Mouse (Mus musculus) c-Kit-positive CD71-positive TER-119-positive erythroid progenitor cells, embryonic 14.5 days (primary cell): ENCODE results near the gene Eif4a1.
"Not testable (repeated sequence)": the region's sequence is repeated elsewhere in the genome, so short reads cannot be mapped to it uniquely, and the experiment has no call there.

Source experiments
- DNase-seq: peaks from one replicate; pipeline ENCODE4 v3.0.0-alpha.2; 2013; ENCODE audit warnings: low spot score

Eif4a1 gene

GRCm38 (mm10) chr11:69672211-69672706 is at the start of gene Eif4a1:
Gene Eif4a1, minus strand, starts transcription at chr11:69672423.
- peak; percentile 100 for DNase-seq

GRCm38 (mm10) chr11:69720852-69721251 is 48.6 kb upstream of the Eif4a1 start:
- no peak for DNase-seq

- DNase-seq, result no peak
Observed at GRCm38 (mm10) chr11:69719423-69719822, 47.2 kb upstream of the Eif4a1 start.

DNA sequence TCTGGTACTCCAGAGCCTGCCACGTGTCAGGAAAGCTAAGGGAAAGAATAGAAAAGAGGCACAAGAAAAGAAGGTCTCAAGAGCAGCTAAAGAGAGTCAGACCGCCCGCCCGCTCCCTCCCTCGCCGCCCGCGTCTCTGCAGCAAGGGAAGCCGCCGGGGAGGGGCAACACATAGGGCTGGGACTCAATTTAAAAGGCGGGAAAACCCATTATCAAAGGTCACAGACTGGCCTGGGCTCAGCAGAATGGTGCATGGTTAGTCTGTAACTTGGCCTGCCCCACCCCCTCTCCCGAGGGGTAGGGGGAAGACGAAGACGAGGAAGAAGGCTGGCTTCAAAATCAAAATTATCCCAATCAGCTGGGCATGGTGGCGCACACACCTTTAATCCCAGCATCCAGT is 46.4 kb upstream of the Eif4a1 start:
- peak; percentile 73 for DNase-seq

GRCm38 (mm10) chr11:69716953-69717352 is 44.7 kb upstream of the Eif4a1 start:
- no peak for DNase-seq

DNA sequence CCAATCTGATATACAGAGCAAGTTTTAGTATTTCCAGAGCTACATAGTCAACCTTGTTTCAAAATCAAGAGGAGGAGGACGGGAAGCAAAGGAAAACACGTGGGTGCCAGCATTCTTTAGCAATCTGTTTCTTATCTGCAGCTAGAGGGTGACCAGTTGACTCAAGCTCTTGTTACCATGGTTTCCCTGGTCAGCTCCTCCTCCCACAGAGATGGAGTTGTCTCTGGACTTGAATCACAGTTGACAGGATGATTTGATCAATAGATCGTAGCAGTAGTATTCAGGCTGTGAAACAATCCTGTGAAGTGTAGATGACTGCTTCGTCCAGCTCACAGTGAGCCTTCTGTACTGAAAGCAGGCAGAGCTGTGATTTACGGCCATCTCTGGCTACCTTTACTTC is 43.7 kb upstream of the Eif4a1 start:
- DNase-seq, result no peak

DNA sequence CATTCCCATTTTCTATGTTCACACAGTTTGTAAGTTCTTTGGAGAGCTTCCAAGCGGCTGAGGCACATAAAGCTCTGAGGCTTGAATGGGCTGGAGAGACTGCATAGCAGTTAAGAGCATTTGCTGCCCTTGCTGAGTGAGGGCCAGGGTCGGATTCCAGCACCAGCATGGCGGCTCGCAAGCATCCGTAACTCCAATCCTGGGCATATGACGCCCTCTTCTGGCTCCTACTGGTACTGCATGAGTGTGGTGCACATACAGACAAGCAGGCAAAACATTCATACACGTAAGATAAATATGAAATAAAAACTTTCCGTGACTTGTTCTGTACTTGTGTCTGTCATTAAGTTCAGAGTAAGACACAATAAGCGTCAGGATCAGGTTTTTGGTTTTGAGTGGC is 43.3 kb upstream of the Eif4a1 start:
- no peak for DNase-seq

DNA sequence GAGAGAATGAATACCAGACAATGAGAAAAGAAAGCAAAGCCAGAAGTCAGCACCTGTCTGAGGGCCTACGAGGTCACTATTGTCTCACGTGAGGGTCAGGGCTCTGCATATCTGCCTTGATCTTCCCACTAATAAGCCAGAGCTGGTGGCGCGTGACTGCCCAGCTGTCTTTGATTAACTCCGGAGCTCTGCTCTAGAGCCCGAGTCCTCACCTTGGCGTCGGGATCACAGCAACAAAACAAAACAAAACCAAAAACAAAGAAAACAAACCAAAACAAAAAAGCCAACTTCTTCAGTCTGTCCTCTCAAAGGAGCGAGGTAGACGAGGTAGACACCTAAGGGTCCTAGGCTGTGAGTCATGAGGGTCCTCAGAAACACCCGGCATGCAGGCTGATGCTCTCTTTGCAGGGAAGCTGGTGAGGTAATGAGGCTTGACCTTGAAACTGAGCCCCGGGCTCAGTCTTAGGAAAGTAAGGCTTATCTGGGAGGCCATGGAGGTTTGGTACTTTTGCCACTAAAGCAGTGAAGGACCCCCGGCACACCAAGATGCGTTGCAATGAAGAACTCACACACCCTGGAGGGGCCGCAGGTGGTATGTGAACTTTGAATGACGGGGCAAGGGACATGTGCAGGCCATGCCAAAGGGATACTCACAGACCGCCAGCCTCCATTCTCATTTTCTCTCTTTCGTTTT is 42.6 kb upstream of the Eif4a1 start:
- no peak for DNase-seq

DNA sequence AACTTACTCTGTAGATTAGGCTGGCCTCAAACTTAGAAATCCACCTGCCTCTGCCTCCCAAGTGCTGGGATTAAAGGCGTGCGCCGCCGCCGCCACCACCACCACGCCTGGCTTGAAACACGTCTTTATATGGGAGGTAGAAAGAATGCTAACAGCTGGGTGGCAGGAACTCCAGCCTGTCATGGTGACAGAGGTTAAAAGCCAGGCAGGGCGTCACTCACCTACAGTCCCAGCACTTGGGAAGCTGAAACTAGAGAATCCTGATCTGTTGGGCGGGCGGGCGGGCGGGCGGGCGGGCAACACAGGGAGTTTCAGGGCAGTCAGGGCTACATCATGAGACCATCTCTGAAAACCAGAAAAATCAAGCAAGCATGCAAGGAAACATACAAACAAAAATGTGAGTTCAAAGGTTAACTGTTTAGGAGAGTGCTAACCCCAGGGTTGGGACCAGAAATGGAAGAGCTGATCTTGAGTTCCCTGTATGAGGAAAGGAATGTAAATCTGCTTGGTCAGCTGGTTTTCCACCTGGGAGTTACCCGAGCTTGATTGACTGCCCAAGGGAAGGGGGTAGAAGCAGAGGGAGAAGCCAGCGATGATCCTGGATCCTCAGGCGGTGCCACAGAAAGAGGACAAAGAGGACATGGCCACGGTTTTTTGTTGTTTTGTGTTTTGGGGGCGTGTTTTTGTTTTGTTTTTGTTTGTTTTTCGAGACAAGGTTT is 40.9 kb upstream of the Eif4a1 start:
- no peak for DNase-seq

- DNase-seq, result no peak
Observed at GRCm38 (mm10) chr11:69711082-69711481, 38.9 kb upstream of the Eif4a1 start.

DNA sequence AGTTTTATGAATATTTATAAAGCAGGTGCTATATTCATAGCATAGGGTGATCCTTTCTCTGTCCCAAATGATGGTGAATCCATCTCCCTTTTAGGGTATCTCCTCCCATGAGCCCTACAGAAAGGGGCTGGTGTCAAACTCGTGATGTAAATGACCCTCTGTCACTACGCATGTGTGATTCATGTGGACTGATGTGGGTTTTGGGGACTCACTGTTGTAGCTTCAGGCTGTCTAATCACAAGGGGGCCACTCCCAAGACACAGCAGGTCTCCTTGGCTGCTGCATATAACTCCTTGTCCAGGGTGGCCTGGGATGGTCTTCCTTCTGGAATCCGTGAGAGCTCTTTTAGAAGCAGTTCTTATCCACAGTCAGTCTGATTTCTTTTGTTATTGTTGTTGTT is 38.2 kb upstream of the Eif4a1 start:
- no peak for DNase-seq

GRCm38 (mm10) chr11:69709554-69710446 is 37.6 kb upstream of the Eif4a1 start:
- DNase-seq, result peak; percentile 40

DNA sequence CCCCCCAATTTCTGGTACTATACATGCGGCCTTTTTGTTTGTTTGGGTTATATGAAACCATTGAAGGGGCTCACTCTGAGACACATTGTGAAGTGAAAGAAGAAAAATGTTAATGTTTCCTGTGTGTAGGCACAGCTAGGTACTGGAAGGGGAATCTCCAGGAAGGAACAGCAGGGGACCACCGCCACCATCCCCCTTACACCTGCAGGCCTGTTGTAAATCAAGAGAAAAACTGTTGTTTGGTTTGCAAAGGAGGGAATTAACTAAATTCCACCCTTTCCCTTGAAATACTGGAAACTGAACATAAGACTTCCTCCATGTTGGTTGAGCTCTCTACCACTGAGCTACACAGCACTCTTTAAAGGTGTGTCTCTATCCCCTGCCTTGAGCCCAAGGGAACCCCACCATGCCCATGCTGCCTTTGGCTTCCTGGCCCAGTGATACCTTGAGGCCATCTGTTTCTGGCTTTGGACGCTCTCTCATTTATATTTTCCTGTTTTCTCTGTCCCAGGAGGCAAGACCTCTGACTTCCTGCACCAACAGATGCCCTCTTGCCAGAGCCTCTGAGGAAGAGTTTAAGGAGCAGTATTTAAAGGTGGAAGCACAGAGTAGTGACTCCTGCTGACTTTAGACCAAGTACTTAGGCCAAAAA is 36.5 kb upstream of the Eif4a1 start:
- no peak for DNase-seq

DNA sequence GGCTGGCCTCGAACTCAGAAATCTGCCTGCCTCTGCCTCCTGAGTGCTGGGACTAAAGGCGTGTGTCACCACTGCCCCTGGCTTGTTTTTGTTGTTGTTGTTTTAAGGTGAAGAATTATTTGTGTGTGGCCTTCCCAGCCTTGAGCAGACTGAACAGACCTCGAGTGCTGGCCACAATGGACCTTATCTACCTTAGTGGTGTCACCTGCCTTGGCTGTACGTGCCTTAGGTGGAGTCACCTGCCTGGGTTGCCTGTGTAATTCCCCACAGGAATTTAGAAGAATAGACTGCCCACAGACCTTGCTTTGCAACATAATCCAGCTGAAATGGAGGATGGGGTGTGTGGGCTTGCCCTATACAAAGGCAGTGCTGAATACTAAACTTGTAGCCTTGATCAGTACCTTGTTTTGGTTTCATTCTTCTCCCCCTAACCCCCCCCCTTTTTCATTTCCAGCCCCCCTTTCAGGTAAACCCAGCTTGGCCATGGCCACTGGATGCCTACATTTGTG is 35.7 kb upstream of the Eif4a1 start:
- no peak for DNase-seq

GRCm38 (mm10) chr11:69707480-69707847 is 35.2 kb upstream of the Eif4a1 start:
- no peak for DNase-seq

- DNase-seq, result no peak
Observed at GRCm38 (mm10) chr11:69706775-69707479, 34.7 kb upstream of the Eif4a1 start.

DNA sequence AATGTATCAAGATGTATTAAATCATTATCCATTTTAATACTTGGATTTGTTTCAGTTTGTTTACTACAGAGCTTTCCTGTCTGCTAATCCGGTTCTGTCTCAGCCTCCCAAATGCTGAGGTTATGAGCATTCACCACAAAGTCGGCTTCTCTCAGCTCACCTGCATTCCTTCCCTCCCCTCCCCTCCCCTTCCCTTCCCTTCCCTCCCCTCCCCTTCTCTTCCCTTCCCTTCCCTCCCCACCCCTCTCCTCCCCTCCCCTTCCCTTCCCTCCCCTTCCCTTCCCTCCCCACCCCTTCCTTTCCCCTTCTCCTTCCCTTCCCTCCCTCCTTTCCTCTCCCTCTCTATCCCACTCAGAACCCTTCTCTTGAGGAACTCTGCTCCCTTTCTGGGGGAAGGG is 32.4 kb upstream of the Eif4a1 start:
- DNase-seq, result no peak

GRCm38 (mm10) chr11:69703814-69704612 is 31.8 kb upstream of the Eif4a1 start:
- no peak for DNase-seq

DNA sequence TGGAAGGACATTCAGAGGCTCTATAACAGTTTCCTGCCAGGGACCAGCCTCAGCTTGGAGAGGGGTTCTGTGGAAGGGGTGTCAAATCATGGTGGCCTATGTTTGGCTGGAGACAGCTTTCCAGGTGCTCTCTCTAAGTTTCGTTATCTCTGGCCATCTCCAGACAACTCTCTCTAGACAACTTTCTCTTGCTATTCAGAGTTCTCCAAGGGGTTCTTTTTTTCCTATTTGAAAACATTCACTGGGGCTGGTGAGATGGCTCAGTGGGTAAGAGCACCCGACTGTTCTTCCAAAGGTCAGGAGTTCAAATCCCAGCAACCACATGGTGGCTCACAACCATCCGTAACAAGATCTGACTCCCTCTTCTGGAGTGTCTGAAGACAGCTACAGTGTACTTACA is 31.2 kb upstream of the Eif4a1 start:
- DNase-seq, result not testable (repeated sequence)

DNA sequence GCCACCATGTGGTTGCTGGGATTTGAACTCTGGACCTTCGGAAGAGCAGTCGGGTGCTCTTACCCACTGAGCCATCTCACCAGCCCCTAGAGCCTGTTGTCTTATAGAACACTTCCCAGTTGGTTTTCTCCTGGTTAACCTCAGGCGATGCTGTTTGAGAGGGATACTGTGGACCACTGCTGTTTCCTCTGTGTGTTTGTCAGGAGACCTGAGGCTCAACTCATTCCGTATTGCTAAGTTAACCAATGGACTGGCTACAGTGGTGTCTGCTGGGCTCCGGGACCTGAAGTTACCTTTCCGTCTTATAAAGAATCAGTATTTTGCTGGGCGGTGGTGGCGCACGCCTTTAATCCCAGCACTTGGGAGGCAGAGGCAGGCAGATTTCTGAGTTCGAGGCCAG is 30.7 kb upstream of the Eif4a1 start:
- not testable (repeated sequence) for DNase-seq
